Mouse (Mus musculus): ENCODE results near the gene Olfr1274-ps.
"Not testable (repeated sequence)": the region's sequence is repeated elsewhere in the genome, so short reads cannot be mapped to it uniquely, and the experiment has no call there.

DNA sequence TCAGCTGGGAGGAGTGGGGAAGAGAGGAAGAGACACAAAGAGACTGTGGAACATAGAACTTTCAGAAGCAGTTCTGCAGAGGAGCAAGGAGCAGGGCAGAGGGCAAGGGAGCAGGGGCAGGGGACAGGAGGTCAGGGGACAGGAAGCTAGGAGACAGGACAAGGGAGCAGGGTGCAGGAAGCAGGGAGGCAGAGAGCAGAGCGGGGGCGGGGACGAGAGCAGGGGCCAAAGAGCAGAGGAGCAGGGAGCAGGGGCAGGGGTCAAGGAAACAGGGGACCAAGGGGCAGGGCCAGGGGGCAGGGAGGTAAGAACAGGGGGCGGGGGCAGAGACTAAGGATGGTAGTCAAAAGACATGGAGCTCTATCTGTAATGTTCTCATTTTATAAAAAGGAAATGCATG lies 43.3 kb downstream of the Olfr1274-ps start:
- not testable (repeated sequence) for TF ChIP-seq CTCF (IDR thresholded peaks at IDR 0.05; ENCODE audit: borderline replicate concordance, control insufficient read depth, extremely low read depth, insufficient read depth, low read length, poor library complexity); POLR2A (IDR thresholded peaks at IDR 0.05; ENCODE audit: control insufficient read depth, extremely low read depth, insufficient read depth, low read length, poor library complexity)
